ENCODE assay signal across 8 mouse cellular contexts in genomic region chr11:72795455-72796295, GRCm38 (mm10). TPM values are rescaled to one million over a fixed set of nuclear protein-coding genes. Genes with fewer than 3 reads are reported as not detected.
A peak's percentile ranks its signal among the peaks of the same experiment; 100 is the strongest.
DNase-seq lines count a peak whose midpoint lies in the region; ATAC-seq and TF ChIP-seq lines count a peak whose summit lies in the region.

Cyb5d2 (minus strand) TSS chr11:72796142.
Zzef1 (plus strand) TSS chr11:72796226.

- peak; percentile 34 to 88; a peak in 3 of 4 replicates for TF ChIP-seq POLR2A in MEL (IDR thresholded peaks at IDR 0.05; ENCODE audit: control insufficient read depth in 1 of 2, insufficient read depth in 1 of 2, low read depth in 1 of 2, low read length in 2 of 2, poor library complexity in 1 of 2)
- peak; percentile 76 for TF ChIP-seq POLR2A in cerebellum, adult 2 months (IDR thresholded peaks at IDR 0.05; ENCODE audit: borderline replicate concordance, insufficient read depth, low read length)

- no peak for TF ChIP-seq RAD21 in MEL (IDR thresholded peaks at IDR 0.05; ENCODE audit: low read depth, low read length)

- peak within 1 kb of the TSS; percentile 63 to 81 for H3K4me3 ChIP-seq in MEL (ENCODE audit: control insufficient read depth in 1 of 2, insufficient read depth in 1 of 2, low read depth in 2 of 2, low read length in 2 of 2)
- H3K4me3 ChIP-seq in cerebellum, adult 2 months (replicated peaks; ENCODE audit: insufficient read depth, low read depth, low read length): peak within 1 kb of the TSS; percentile 62
- peak within 1 kb of the TSS; percentile 99 for H3K4me3 ChIP-seq in forebrain, postnatal 0 days (ENCODE audit: low read depth, low read length)
- H3K4me3 ChIP-seq in lung, embryonic 15.5 days: peak within 1 kb of the TSS; percentile 92

- H3K36me3 ChIP-seq in MEL (ENCODE audit: control insufficient read depth in 1 of 2, insufficient read depth in 2 of 2, low read length in 2 of 2): peaks cover 0 to 32% of the 10 kb centered on the region in 2 experiments; a peak in 3 of 4 replicates
- H3K36me3 ChIP-seq in forebrain, postnatal 0 days (ENCODE audit: insufficient read depth): no peaks in the 10 kb centered on the region
- no peaks in the 10 kb centered on the region for H3K36me3 ChIP-seq in lung, embryonic 15.5 days

- peak within 1 kb of the TSS; percentile 84 for H3K4me2 ChIP-seq in forebrain, postnatal 0 days (ENCODE audit: low read depth)
- H3K4me2 ChIP-seq in lung, embryonic 15.5 days: peak within 1 kb of the TSS; percentile 73

- peaks cover 29% of the 10 kb centered on the region for H3K79me2 ChIP-seq in MEL (ENCODE audit: control insufficient read depth, insufficient read depth, low read length, poor library complexity)

- peak; percentile 99 for DNase-seq in MEL (ENCODE audit: low read depth, low spot score)
- peak; percentile 94 to 97 for DNase-seq in cerebellum, adult 2 months
- peak; percentile 97 for DNase-seq in forebrain, postnatal 0 days
- peak; percentile 94 for DNase-seq in heart, postnatal 4 days
- DNase-seq in layer of hippocampus, adult 8-10 months (ENCODE audit: low spot score in 2 of 2): peak; percentile 95 to 96
- DNase-seq in ovary, adult 18-20 months (ENCODE audit: low spot score): peak; percentile 92
- DNase-seq in thymus, postnatal 0 days (ENCODE audit: low spot score): peak; percentile 98

- H3K4me1 ChIP-seq in MEL (ENCODE audit: control insufficient read depth in 1 of 2, insufficient read depth in 2 of 2, low read length in 2 of 2): peaks cover 7 to 19% of the 10 kb centered on the region in 2 experiments
- H3K4me1 ChIP-seq in cerebellum, adult 2 months (ENCODE audit: control insufficient read depth, insufficient read depth, low read length): no peaks in the 10 kb centered on the region
- peaks cover 5% of the 10 kb centered on the region for H3K4me1 ChIP-seq in forebrain, postnatal 0 days (ENCODE audit: insufficient read depth)
- H3K4me1 ChIP-seq in lung, embryonic 15.5 days: peaks cover 15% of the 10 kb centered on the region

- peak within 1 kb of the TSS; percentile 94 for H3K27ac ChIP-seq in MEL (ENCODE audit: control insufficient read depth, low read depth, low read length)
- H3K27ac ChIP-seq in cerebellum, adult 2 months (ENCODE audit: insufficient read depth, low read length): peak within 1 kb of the TSS; percentile 56
- H3K27ac ChIP-seq in forebrain, postnatal 0 days (ENCODE audit: low read depth, low read length): peak within 1 kb of the TSS; percentile 86
- peak within 1 kb of the TSS; percentile 75 for H3K27ac ChIP-seq in lung, embryonic 15.5 days

- under 1% methylated on average over 69 of the region's 69 CpGs for WGBS in cerebellum, adult 2 months
- under 1% methylated on average over 61 of the region's 69 CpGs for WGBS in forebrain, postnatal 0 days
- under 1% methylated on average over 69 of the region's 69 CpGs for WGBS in lung, embryonic 15.5 days

- H3K27me3 ChIP-seq in MEL (ENCODE audit: control insufficient read depth in 1 of 2, insufficient read depth in 2 of 2, low read length in 2 of 2): no peaks in the 10 kb centered on the region
- H3K27me3 ChIP-seq in cerebellum, adult 2 months (ENCODE audit: control insufficient read depth, insufficient read depth, low read length): no peaks in the 10 kb centered on the region
- no peaks in the 10 kb centered on the region for H3K27me3 ChIP-seq in forebrain, postnatal 0 days (ENCODE audit: insufficient read depth, low read length)
- H3K27me3 ChIP-seq in lung, embryonic 15.5 days: no peaks in the 10 kb centered on the region

- TF ChIP-seq CTCF in MEL (IDR thresholded peaks at IDR 0.05 in 2 of 3, conservative IDR thresholded peaks at IDR 0.05 in 1 of 3; ENCODE audit: control insufficient read depth in 1 of 3, insufficient read depth in 1 of 3, low read depth in 2 of 3, low read length in 3 of 3, poor library complexity in 1 of 3, severe bottlenecking in 1 of 3): no peak
- no peak for TF ChIP-seq CTCF in cerebellum, adult 2 months (IDR thresholded peaks at IDR 0.05; ENCODE audit: borderline replicate concordance, insufficient read depth, low read depth, low read length)
- TF ChIP-seq CTCF in forebrain, postnatal 0 days (IDR thresholded peaks at IDR 0.05; ENCODE audit: low read depth): no peak

- peak in 1 of 2 experiments; percentile 70; a peak in 2 of 4 replicates for TF ChIP-seq EP300 in MEL (IDR thresholded peaks at IDR 0.05; ENCODE audit: low read depth in 1 of 2, low read length in 2 of 2)

- H3K9ac ChIP-seq in MEL (ENCODE audit: control insufficient read depth, low read depth, low read length, poor library complexity, severe bottlenecking): peak within 1 kb of the TSS; percentile 83
- peak within 1 kb of the TSS; percentile 91 for H3K9ac ChIP-seq in forebrain, postnatal 0 days
- H3K9ac ChIP-seq in lung, embryonic 15.5 days: peak within 1 kb of the TSS; percentile 88

- H3K9me3 ChIP-seq in MEL (replicated peaks; ENCODE audit: insufficient read depth, low read length): no peaks in the 10 kb centered on the region
- H3K9me3 ChIP-seq in forebrain, postnatal 0 days (ENCODE audit: low read length): no peaks in the 10 kb centered on the region
- no peaks in the 10 kb centered on the region for H3K9me3 ChIP-seq in lung, embryonic 15.5 days

- ATAC-seq in forebrain, postnatal 0 days: peak; percentile 97
- ATAC-seq in lung, embryonic 15.5 days (ENCODE audit: borderline replicate concordance, extremely low read depth, low FRiP score, low TSS enrichment): peak; percentile 92

TF ChIP-seq in MEL, 35 proteins besides CTCF, POLR2A, EP300 and RAD21 (continues in another document):
- TF ChIP-seq KAT2A (conservative IDR thresholded peaks at IDR 0.05; ENCODE audit: low read depth, low read length) (peak; percentile 97), POLR2AphosphoS5 (IDR thresholded peaks at IDR 0.05; ENCODE audit: borderline replicate concordance, low read depth, low read length) (no peak), CHD2 (IDR thresholded peaks at IDR 0.05; ENCODE audit: low read length) (no peak), MAFK (IDR thresholded peaks at IDR 0.05; ENCODE audit: borderline replicate concordance, low read depth, low read length) (no peak), TAL1 (IDR thresholded peaks at IDR 0.05; ENCODE audit: low read length) (no peak), ZMIZ1 (IDR thresholded peaks at IDR 0.05; ENCODE audit: low read depth, low read length) (peak; percentile 77), NRF1 (IDR thresholded peaks at IDR 0.05; ENCODE audit: insufficient read depth, low read depth, low read length, poor library complexity, severe bottlenecking) (peak; percentile 36; the same call in 1 of the 2 replicates), BHLHE40 (IDR thresholded peaks at IDR 0.05; ENCODE audit: borderline replicate concordance, low read depth, low read length) (no peak), ZNF384 (IDR thresholded peaks at IDR 0.05; ENCODE audit: low read depth, low read length) (no peak), USF2 (IDR thresholded peaks at IDR 0.05; ENCODE audit: borderline replicate concordance in 1 of 2, insufficient read depth in 1 of 2, low read depth in 1 of 2, low read length in 2 of 2) (no peak), POLR2AphosphoS2 (IDR thresholded peaks at IDR 0.05; ENCODE audit: low read length) (peak; percentile 42; the same call in 1 of the 2 replicates), HCFC1 (IDR thresholded peaks at IDR 0.05; ENCODE audit: low read depth, low read length) (peak; percentile 96), GABPA (IDR thresholded peaks at IDR 0.05; ENCODE audit: low read depth, low read length) (peak; percentile 55; the same call in 1 of the 2 replicates), SMC3 (IDR thresholded peaks at IDR 0.05; ENCODE audit: low read depth, low read length) (no peak), RCOR1 (IDR thresholded peaks at IDR 0.05; ENCODE audit: low read depth, low read length) (no peak), MYB (IDR thresholded peaks at IDR 0.05; ENCODE audit: low read depth, low read length) (peak; percentile 99), USF1 (IDR thresholded peaks at IDR 0.05; ENCODE audit: low read depth, low read length) (peak; percentile 51; the same call in 1 of the 2 replicates), ZKSCAN1 (IDR thresholded peaks at IDR 0.05; ENCODE audit: low read depth, low read length) (no peak), MYC (IDR thresholded peaks at IDR 0.05; ENCODE audit: low read depth, low read length) (peak; percentile 77), MEF2A (IDR thresholded peaks at IDR 0.05; ENCODE audit: extremely low read depth, insufficient replicate concordance, low read depth, low read length, poor library complexity, severe bottlenecking) (0 out of 2 replicates have a peak, but pooled peaks have one; percentile 29), GATA1 (IDR thresholded peaks at IDR 0.05; ENCODE audit: low read depth, low read length) (peak; percentile 11; the same call in 1 of the 2 replicates), E2F4 (IDR thresholded peaks at IDR 0.05; ENCODE audit: borderline replicate concordance, low read depth, low read length) (no peak)

RNA-seq across cellular contexts. Expression of gene Cyb5d2, which starts in this region (rescaled TPM):
- 5.9 and 7.2 TPM in 2 replicates for total RNA-seq in MEL (2012; rRNA removed)
- polyA plus RNA-seq in MEL (2012; ENCODE audit: insufficient read depth in 1 of 2, insufficient read length in 2 of 2, low read depth in 1 of 2, low replicate concordance in 2 of 2, missing spikeins in 1 of 2): 1 to 10 TPM in 1 of 2 experiments, not detected in 1; 4.6 TPM
- polyA plus RNA-seq in cerebellum, adult 2 months (2012; rRNA removed): 14.2 and 16.4 TPM in 2 replicates
- total RNA-seq in forebrain, postnatal 0 days (2014; rRNA removed): 6.8 and 7.8 TPM in 2 replicates
- polyA plus RNA-seq in forebrain, postnatal 0 days (2015; fragmentation: Nextera tagmentation; extraction: Ambion mirVana): 6.1 and 8.4 TPM in 2 replicates
- total RNA-seq in heart, postnatal 4 days (2021): 1 to 10 TPM; 6.7 to 7.3 TPM
- total RNA-seq in layer of hippocampus, adult 8-10 months (2022): 10 to 100 TPM; 17.3 to 19.6 (median 18.8) TPM
- polyA plus RNA-seq in lung, embryonic 15.5 days (2015; fragmentation: Nextera tagmentation; extraction: Ambion mirVana): 4.9 and 6.3 TPM in 2 replicates
- polyA plus RNA-seq in thymus, postnatal 0 days (2015; fragmentation: Nextera tagmentation; extraction: Ambion mirVana): 5.4 and 6.0 TPM in 2 replicates

RNA-seq across cellular contexts. Expression of gene Zzef1, which starts in this region (rescaled TPM):
- total RNA-seq in MEL (2012; rRNA removed): 11.8 and 13.3 TPM in 2 replicates
- polyA plus RNA-seq in MEL (2012; ENCODE audit: insufficient read depth in 1 of 2, insufficient read length in 2 of 2, low read depth in 1 of 2, low replicate concordance in 2 of 2, missing spikeins in 1 of 2): 10 to 100 TPM in 1 of 2 experiments, not detected in 1; 17.6 TPM
- 35.3 and 37.4 TPM in 2 replicates for polyA plus RNA-seq in cerebellum, adult 2 months (2012; rRNA removed)
- total RNA-seq in forebrain, postnatal 0 days (2014; rRNA removed): 31.5 and 37.6 TPM in 2 replicates
- polyA plus RNA-seq in forebrain, postnatal 0 days (2015; fragmentation: Nextera tagmentation; extraction: Ambion mirVana): 4.1 and 7.6 TPM in 2 replicates
- total RNA-seq in heart, postnatal 4 days (2021): 10 to 100 TPM; 28.9 to 29.6 TPM
- 10 to 100 TPM; 41.5 to 51.8 (median 45.2) TPM for total RNA-seq in layer of hippocampus, adult 8-10 months (2022)
- 7.8 and 9.3 TPM in 2 replicates for polyA plus RNA-seq in lung, embryonic 15.5 days (2015; fragmentation: Nextera tagmentation; extraction: Ambion mirVana)
- polyA plus RNA-seq in thymus, postnatal 0 days (2015; fragmentation: Nextera tagmentation; extraction: Ambion mirVana): 10.4 and 14.9 TPM in 2 replicates

Comparison
In these comparisons a context has a peak if more than half of its experiments do, and no peak if none do; other contexts are left out.
1. Peak in every context shown above with its lines: DNase-seq, ATAC-seq, H3K4me3 ChIP-seq and H3K27ac ChIP-seq.